Mouse (Mus musculus): Measurements from ENCODE around the gene Hectd1. TPM values are rescaled to one million over a fixed set of nuclear protein-coding genes. Genes with fewer than 3 reads are reported as not detected.

Gene Hectd1
- polyA plus RNA-seq, 1 experiment from 2014 or later: 48.4 TPM

- H3K27me3 ChIP-seq (replicated peaks): no peaks in the 10 kb centered on the region
- 98% methylated on average over 1 of the region's 1 CpGs for WGBS (ENCODE audit: insufficient replicate concordance)
- H3K4me2 ChIP-seq: no peak overlapping the region
- H3K9me3 ChIP-seq (replicated peaks): no peaks in the 10 kb centered on the region
- H3K36me3 ChIP-seq: no peaks in the 10 kb centered on the region
- H3K4me1 ChIP-seq: peaks cover 63% of the 10 kb centered on the region
- H3K4me3 ChIP-seq: no peak overlapping the region
- no peak overlapping the region for H3K9ac ChIP-seq
- no peak for ATAC-seq
- H3K27ac ChIP-seq: peak overlapping the region; percentile 4; the same call in 1 of the 2 replicates
Measured at GRCm38 (mm10) chr12:51839856-51840255, 10.5 kb upstream of the Hectd1 start.

- Histone ChIP-seq H3K27ac (0 out of 2 replicates have a peak overlapping the region, but pooled peaks have one; percentile 54), H3K9ac (no peak overlapping the region)
Measured at GRCm38 (mm10) chr12:51835219-51835618, 5.9 kb upstream of the Hectd1 start.

GRCm38 (mm10) chr12:51831931-51832330, 2.6 kb upstream of the Hectd1 start:
- Histone ChIP-seq H3K27ac (peak overlapping the region; percentile 100), H3K9ac (peak overlapping the region; percentile 100; the same call in 1 of the 2 replicates), H3K4me2 (peak overlapping the region; percentile 71), H3K9me3 (replicated peaks) (no peaks in the 10 kb centered on the region), H3K4me3 (peak overlapping the region; percentile 95), H3K4me1 (peaks cover 40% of the 10 kb centered on the region), H3K36me3 (peaks cover 15% of the 10 kb centered on the region), H3K27me3 (replicated peaks) (no peaks in the 10 kb centered on the region)
- WGBS (ENCODE audit: insufficient replicate concordance): 75% methylated on average over 13 of the region's 13 CpGs
- no peak for ATAC-seq

More at GRCm38 (mm10) chr12:51835219-51835618, 5.9 kb upstream of the Hectd1 start:
- Histone ChIP-seq H3K4me3 (no peak overlapping the region), H3K4me2 (no peak overlapping the region), H3K36me3 (0 out of 2 replicates have a peak, but pooled peaks cover 7% of the 10 kb centered on the region), H3K27me3 (replicated peaks) (no peaks in the 10 kb centered on the region), H3K9me3 (replicated peaks) (no peaks in the 10 kb centered on the region), H3K4me1 (peaks cover 40% of the 10 kb centered on the region)
- 14% methylated on average over 3 of the region's 3 CpGs for WGBS (ENCODE audit: insufficient replicate concordance)
- ATAC-seq: peak; percentile 54

- WGBS (ENCODE audit: insufficient replicate concordance): 23% methylated on average over 3 of the region's 3 CpGs
- H3K27ac ChIP-seq: peak overlapping the region; percentile 100
Measured at GRCm38 (mm10) chr12:51831296-51831695, 2.0 kb upstream of the Hectd1 start.

GRCm38 (mm10) chr12:51830671-51831070, 1.3 kb upstream of the Hectd1 start:
- Histone ChIP-seq H3K27me3 (replicated peaks) (no peaks in the 10 kb centered on the region), H3K4me3 (peak overlapping the region; percentile 95), H3K9me3 (replicated peaks) (no peaks in the 10 kb centered on the region), H3K4me1 (peaks cover 44% of the 10 kb centered on the region), H3K27ac (peak overlapping the region; percentile 100), H3K4me2 (peak overlapping the region; percentile 71), H3K36me3 (peaks cover 24% of the 10 kb centered on the region), H3K9ac (peak overlapping the region; percentile 100)
- WGBS (ENCODE audit: insufficient replicate concordance): 57% methylated on average over 1 of the region's 1 CpGs
- no peak for ATAC-seq

More at GRCm38 (mm10) chr12:51831296-51831695, 2.0 kb upstream of the Hectd1 start:
- no peaks in the 10 kb centered on the region for H3K9me3 ChIP-seq (replicated peaks)
- H3K4me2 ChIP-seq: peak overlapping the region; percentile 71
- H3K4me3 ChIP-seq: peak overlapping the region; percentile 95
- peak overlapping the region; percentile 100 for H3K9ac ChIP-seq
- peaks cover 44% of the 10 kb centered on the region for H3K4me1 ChIP-seq
- H3K27me3 ChIP-seq (replicated peaks): no peaks in the 10 kb centered on the region
- no peak for ATAC-seq
- peaks cover 20% of the 10 kb centered on the region for H3K36me3 ChIP-seq

GRCm38 (mm10) chr12:51830077-51830402, 704 bp upstream of the Hectd1 start:
- ATAC-seq: peak; percentile 33
- WGBS (ENCODE audit: insufficient replicate concordance): under 1% methylated on average over 12 of the region's 12 CpGs

GRCm38 (mm10) chr12:51828716-51829289, 533 bp downstream of the Hectd1 start:
- Histone ChIP-seq H3K9me3 (replicated peaks) (no peaks in the 10 kb centered on the region), H3K27me3 (replicated peaks) (no peaks in the 10 kb centered on the region), H3K27ac (peak overlapping the region; percentile 100), H3K4me1 (peaks cover 49% of the 10 kb centered on the region), H3K4me2 (peak overlapping the region; percentile 71), H3K4me3 (peak overlapping the region; percentile 95), H3K36me3 (peaks cover 41% of the 10 kb centered on the region), H3K9ac (peak overlapping the region; percentile 100)
- ATAC-seq: peak; percentile 59
- WGBS (ENCODE audit: insufficient replicate concordance): under 1% methylated on average over 66 of the region's 66 CpGs

More at GRCm38 (mm10) chr12:51830077-51830402, 704 bp upstream of the Hectd1 start:
- Histone ChIP-seq H3K4me3 (peak overlapping the region; percentile 95), H3K27me3 (replicated peaks) (no peaks in the 10 kb centered on the region), H3K9ac (peak overlapping the region; percentile 100), H3K27ac (peak overlapping the region; percentile 100), H3K4me2 (peak overlapping the region; percentile 71), H3K9me3 (replicated peaks) (no peaks in the 10 kb centered on the region), H3K36me3 (peaks cover 29% of the 10 kb centered on the region), H3K4me1 (peaks cover 42% of the 10 kb centered on the region)

GRCm38 (mm10) chr12:51827958-51828650, 1.2 kb downstream of the Hectd1 start:
- Histone ChIP-seq H3K4me1 (peaks cover 54% of the 10 kb centered on the region), H3K27ac (peak overlapping the region; percentile 100), H3K9ac (peak overlapping the region; percentile 100), H3K4me3 (peak overlapping the region; percentile 95), H3K9me3 (replicated peaks) (no peaks in the 10 kb centered on the region), H3K36me3 (peaks cover 46% of the 10 kb centered on the region), H3K27me3 (replicated peaks) (no peaks in the 10 kb centered on the region), H3K4me2 (peak overlapping the region; percentile 71)
- no peak for ATAC-seq
- WGBS (ENCODE audit: insufficient replicate concordance): 4% methylated on average over 6 of the region's 6 CpGs

GRCm38 (mm10) chr12:51825338-51825737, 4.0 kb downstream of the Hectd1 start:
- ATAC-seq: no peak
- H3K9me3 ChIP-seq (replicated peaks): no peaks in the 10 kb centered on the region
- no peaks in the 10 kb centered on the region for H3K27me3 ChIP-seq (replicated peaks)
- H3K4me1 ChIP-seq: peaks cover 64% of the 10 kb centered on the region
- H3K4me3 ChIP-seq: peak overlapping the region; percentile 4; the same call in 1 of the 2 replicates
- WGBS (ENCODE audit: insufficient replicate concordance): 75% methylated on average over 2 of the region's 2 CpGs
- peak overlapping the region; percentile 22; the same call in 1 of the 2 replicates for H3K4me2 ChIP-seq
- no peak overlapping the region for H3K9ac ChIP-seq
- peak overlapping the region; percentile 55; the same call in 1 of the 2 replicates for H3K27ac ChIP-seq
- peaks cover 50% of the 10 kb centered on the region for H3K36me3 ChIP-seq

GRCm38 (mm10) chr12:51823311-51823710, 6.0 kb downstream of the Hectd1 start:
- Histone ChIP-seq H3K27me3 (replicated peaks) (no peaks in the 10 kb centered on the region), H3K4me1 (peaks cover 83% of the 10 kb centered on the region), H3K9ac (no peak overlapping the region), H3K36me3 (peaks cover 64% of the 10 kb centered on the region), H3K4me2 (peak overlapping the region; percentile 17; the same call in 1 of the 2 replicates), H3K4me3 (no peak overlapping the region), H3K9me3 (replicated peaks) (no peaks in the 10 kb centered on the region), H3K27ac (peak overlapping the region; percentile 74)
- ATAC-seq: no peak
- 92% methylated on average over 5 of the region's 5 CpGs for WGBS (ENCODE audit: insufficient replicate concordance)

GRCm38 (mm10) chr12:51822861-51823260, 6.5 kb downstream of the Hectd1 start:
- peaks cover 87% of the 10 kb centered on the region for H3K4me1 ChIP-seq
- H3K36me3 ChIP-seq: peaks cover 68% of the 10 kb centered on the region
- H3K9me3 ChIP-seq (replicated peaks): no peaks in the 10 kb centered on the region
- H3K4me3 ChIP-seq: no peak overlapping the region
- no peaks in the 10 kb centered on the region for H3K27me3 ChIP-seq (replicated peaks)
- H3K27ac ChIP-seq: peak overlapping the region; percentile 74
- peak overlapping the region; percentile 17 for H3K4me2 ChIP-seq
- 66% methylated on average over 2 of the region's 2 CpGs for WGBS (ENCODE audit: insufficient replicate concordance)
- H3K9ac ChIP-seq: no peak overlapping the region
- no peak for ATAC-seq

- Histone ChIP-seq H3K9ac (peak overlapping the region; percentile 29; the same call in 1 of the 2 replicates), H3K4me2 (peak overlapping the region; percentile 48), H3K27me3 (replicated peaks) (no peaks in the 10 kb centered on the region), H3K4me1 (peaks cover 87% of the 10 kb centered on the region), H3K4me3 (no peak overlapping the region), H3K9me3 (replicated peaks) (no peaks in the 10 kb centered on the region), H3K27ac (peak overlapping the region; percentile 76), H3K36me3 (peaks cover 69% of the 10 kb centered on the region)
- ATAC-seq: no peak
- 31% methylated on average over 3 of the region's 3 CpGs for WGBS (ENCODE audit: insufficient replicate concordance)
Measured at GRCm38 (mm10) chr12:51822236-51822635, 7.1 kb downstream of the Hectd1 start.

Data from liver, embryonic 12.5 days (tissue).